Mouse (Mus musculus): ENCODE data around the gene Mamdc4.

DNA sequence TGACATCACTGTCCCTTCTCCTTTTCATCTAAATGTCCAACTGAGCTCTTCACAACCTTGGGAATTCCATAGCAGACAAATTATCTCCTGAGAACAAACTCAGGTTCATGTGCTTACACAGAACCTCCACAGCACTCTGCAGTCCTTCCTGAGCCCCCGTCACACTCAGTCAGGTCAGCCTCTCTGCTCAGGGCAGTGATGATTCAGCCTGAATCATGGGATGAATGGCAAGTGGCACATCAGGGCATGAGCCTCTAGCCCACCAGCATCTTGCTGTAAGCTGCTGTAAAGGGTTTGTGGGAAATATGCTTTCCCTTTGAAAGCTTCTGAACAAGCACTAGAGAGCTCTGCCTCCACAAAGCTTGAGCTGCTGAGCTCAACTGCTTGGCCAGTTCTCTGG lies 24.1 kb upstream of the Mamdc4 start:
- TF ChIP-seq CTCF (conservative IDR thresholded peaks at IDR 0.05; ENCODE audit: low read length) (no peak), POU5F1 (IDR thresholded peaks at IDR 0.05; ENCODE audit: borderline replicate concordance, low read length) (no peak), NANOG (IDR thresholded peaks at IDR 0.05; ENCODE audit: borderline replicate concordance, low read length) (no peak)

All from E14TG2a.4 (cell line).